Mouse (Mus musculus): ENCODE data around the gene Dapp1.
"Not testable (repeated sequence)": the region's sequence is repeated elsewhere in the genome, so short reads cannot be mapped to it uniquely, and the experiment has no call there.

Dapp1 gene

GRCm38 (mm10) chr3:137991183-137991582, 9.8 kb upstream of the Dapp1 start:
- DNase-seq (ENCODE audit: low spot score in 2 of 2): peak; percentile 52 to 91

GRCm38 (mm10) chr3:137989405-137989804, 8.1 kb upstream of the Dapp1 start:
- DNase-seq (ENCODE audit: low spot score in 2 of 2): no peak

- DNase-seq (ENCODE audit: low spot score in 2 of 2): no peak
Measured at GRCm38 (mm10) chr3:137980435-137981381, 637 bp downstream of the Dapp1 start.

- no peak for DNase-seq (ENCODE audit: low spot score in 2 of 2)
Measured at GRCm38 (mm10) chr3:137978233-137978632, 3.1 kb downstream of the Dapp1 start.

GRCm38 (mm10) chr3:137977629-137978041, 3.7 kb downstream of the Dapp1 start:
- DNase-seq (ENCODE audit: low spot score in 2 of 2): no peak

GRCm38 (mm10) chr3:137976943-137977628, 4.3 kb downstream of the Dapp1 start:
- DNase-seq (ENCODE audit: low spot score in 2 of 2): no peak

GRCm38 (mm10) chr3:137975856-137976423, 5.4 kb downstream of the Dapp1 start:
- no peak for DNase-seq (ENCODE audit: low spot score in 2 of 2)

- no peak for DNase-seq (ENCODE audit: low spot score in 2 of 2)
Measured at GRCm38 (mm10) chr3:137975435-137975834, 5.9 kb downstream of the Dapp1 start.

GRCm38 (mm10) chr3:137974306-137974705, 7.0 kb downstream of the Dapp1 start:
- no peak for DNase-seq (ENCODE audit: low spot score in 2 of 2)

GRCm38 (mm10) chr3:137972989-137973388, 8.4 kb downstream of the Dapp1 start:
- no peak for DNase-seq (ENCODE audit: low spot score in 2 of 2)

- no peak for DNase-seq (ENCODE audit: low spot score in 2 of 2)
Measured at GRCm38 (mm10) chr3:137972224-137972623, 9.1 kb downstream of the Dapp1 start.

- DNase-seq (ENCODE audit: low spot score in 2 of 2): no peak
Measured at GRCm38 (mm10) chr3:137969951-137970350, 11.4 kb downstream of the Dapp1 start.

- no peak for DNase-seq (ENCODE audit: low spot score in 2 of 2)
Measured at GRCm38 (mm10) chr3:137968820-137969486, 12.4 kb downstream of the Dapp1 start.

GRCm38 (mm10) chr3:137968105-137968819, 13.1 kb downstream of the Dapp1 start:
- no peak for DNase-seq (ENCODE audit: low spot score in 2 of 2)

- DNase-seq (ENCODE audit: low spot score in 2 of 2): not testable (repeated sequence)
Measured at GRCm38 (mm10) chr3:137964014-137964413, 17.3 kb downstream of the Dapp1 start.

GRCm38 (mm10) chr3:137963508-137963907, 17.8 kb downstream of the Dapp1 start:
- no peak for DNase-seq (ENCODE audit: low spot score in 2 of 2)

- no peak for DNase-seq (ENCODE audit: low spot score in 2 of 2)
Measured at GRCm38 (mm10) chr3:137961736-137962385, 19.5 kb downstream of the Dapp1 start.

GRCm38 (mm10) chr3:137959456-137959855, 21.9 kb downstream of the Dapp1 start:
- no peak for DNase-seq (ENCODE audit: low spot score in 2 of 2)

- no peak for DNase-seq (ENCODE audit: low spot score in 2 of 2)
Measured at GRCm38 (mm10) chr3:137958352-137958751, 23.0 kb downstream of the Dapp1 start.

- DNase-seq (ENCODE audit: low spot score in 2 of 2): no peak
Measured at GRCm38 (mm10) chr3:137957864-137958263, 23.5 kb downstream of the Dapp1 start.
